Mouse (Mus musculus): ENCODE data around the gene Exo1.

The Exo1 gene

GRCm38 (mm10) chr1:175961786-175962185 is 81.4 kb downstream of the Exo1 start:
- DNase-seq = no peak
